Mouse (Mus musculus): ENCODE results near the gene Hspa8. TPM values are rescaled to one million over a fixed set of nuclear protein-coding genes. Genes with fewer than 3 reads are reported as not detected.
"Not testable (repeated sequence)": the region's sequence is repeated elsewhere in the genome, so short reads cannot be mapped to it uniquely, and the experiment has no call there.

The Hspa8 gene
- polyA plus RNA-seq, 1 experiment from 2014 or later = 3,030 TPM

GRCm38 (mm10) chr9:40773142-40773541, 27.6 kb upstream of the Hspa8 start:
- 81% methylated on average over 6 of the region's 6 CpGs for WGBS
- not testable (repeated sequence) for ATAC-seq; H3K27me3 ChIP-seq; H3K9me3 ChIP-seq (replicated peaks); H3K9ac ChIP-seq; H3K4me1 ChIP-seq; H3K4me2 ChIP-seq; H3K27ac ChIP-seq; H3K4me3 ChIP-seq
- peaks cover 16% of the 10 kb centered on the region for H3K36me3 ChIP-seq (ENCODE audit: poor library complexity, severe bottlenecking)

GRCm38 (mm10) chr9:40773869-40774268, 26.9 kb upstream of the Hspa8 start:
- 92% methylated on average over 4 of the region's 4 CpGs for WGBS
- no peak overlapping the region for H3K4me3 ChIP-seq
- peaks cover 16% of the 10 kb centered on the region for H3K36me3 ChIP-seq (ENCODE audit: poor library complexity, severe bottlenecking)
- no peak overlapping the region for H3K27ac ChIP-seq
- no peak for ATAC-seq
- H3K4me2 ChIP-seq = no peak overlapping the region
- H3K9ac ChIP-seq = no peak overlapping the region
- no peaks in the 10 kb centered on the region for H3K27me3 ChIP-seq
- no peaks in the 10 kb centered on the region for H3K9me3 ChIP-seq (replicated peaks)
- no peaks in the 10 kb centered on the region for H3K4me1 ChIP-seq

GRCm38 (mm10) chr9:40776044-40776443, 24.7 kb upstream of the Hspa8 start:
- no peak for ATAC-seq
- Histone ChIP-seq H3K27ac (no peak overlapping the region), H3K4me3 (no peak overlapping the region), H3K4me1 (no peaks in the 10 kb centered on the region), H3K36me3 (ENCODE audit: poor library complexity, severe bottlenecking) (peaks cover 16% of the 10 kb centered on the region), H3K4me2 (no peak overlapping the region), H3K9me3 (replicated peaks) (no peaks in the 10 kb centered on the region), H3K27me3 (no peaks in the 10 kb centered on the region), H3K9ac (no peak overlapping the region)
- 57% methylated on average over 1 of the region's 1 CpGs for WGBS

GRCm38 (mm10) chr9:40776459-40777248, 24.1 kb upstream of the Hspa8 start:
- H3K27ac ChIP-seq = no peak overlapping the region
- peaks cover 16% of the 10 kb centered on the region for H3K36me3 ChIP-seq (ENCODE audit: poor library complexity, severe bottlenecking)
- ATAC-seq = no peak
- no peaks in the 10 kb centered on the region for H3K4me1 ChIP-seq
- H3K9ac ChIP-seq = no peak overlapping the region
- H3K4me3 ChIP-seq = no peak overlapping the region
- no peaks in the 10 kb centered on the region for H3K27me3 ChIP-seq
- WGBS = 81% methylated on average over 11 of the region's 11 CpGs
- H3K4me2 ChIP-seq = no peak overlapping the region
- no peaks in the 10 kb centered on the region for H3K9me3 ChIP-seq (replicated peaks)

- H3K9me3 ChIP-seq (replicated peaks) = no peaks in the 10 kb centered on the region
- peaks cover 4% of the 10 kb centered on the region for H3K27me3 ChIP-seq
- WGBS = 66% methylated on average over 3 of the region's 3 CpGs
- H3K9ac ChIP-seq = no peak overlapping the region
- H3K36me3 ChIP-seq (ENCODE audit: poor library complexity, severe bottlenecking) = peaks cover 7% of the 10 kb centered on the region; the same call in 1 of the 2 replicates
- ATAC-seq = no peak
- no peak overlapping the region for H3K27ac ChIP-seq
- H3K4me2 ChIP-seq = no peak overlapping the region
- H3K4me3 ChIP-seq = no peak overlapping the region
- H3K4me1 ChIP-seq = peaks cover 13% of the 10 kb centered on the region
Observed at GRCm38 (mm10) chr9:40780111-40780510, 20.7 kb upstream of the Hspa8 start.

GRCm38 (mm10) chr9:40780892-40781725, 19.7 kb upstream of the Hspa8 start:
- Histone ChIP-seq H3K9me3 (replicated peaks) (no peaks in the 10 kb centered on the region), H3K4me2 (no peak overlapping the region), H3K9ac (no peak overlapping the region), H3K4me3 (no peak overlapping the region), H3K4me1 (peaks cover 19% of the 10 kb centered on the region), H3K27me3 (peaks cover 4% of the 10 kb centered on the region), H3K36me3 (ENCODE audit: poor library complexity, severe bottlenecking) (0 out of 2 replicates have a peak, but pooled peaks cover 7% of the 10 kb centered on the region), H3K27ac (no peak overlapping the region)
- no peak for ATAC-seq
- 77% methylated on average over 11 of the region's 11 CpGs for WGBS

GRCm38 (mm10) chr9:40781726-40782581, 18.8 kb upstream of the Hspa8 start:
- Histone ChIP-seq H3K9me3 (replicated peaks) (no peaks in the 10 kb centered on the region), H3K4me1 (peaks cover 19% of the 10 kb centered on the region), H3K27me3 (peaks cover 4% of the 10 kb centered on the region), H3K27ac (no peak overlapping the region), H3K36me3 (ENCODE audit: poor library complexity, severe bottlenecking) (0 out of 2 replicates have a peak, but pooled peaks cover 7% of the 10 kb centered on the region), H3K4me3 (no peak overlapping the region), H3K4me2 (peak overlapping the region; percentile 27), H3K9ac (no peak overlapping the region)
- no peak for ATAC-seq
- 35% methylated on average over 26 of the region's 26 CpGs for WGBS

- Histone ChIP-seq H3K27me3 (peaks cover 4% of the 10 kb centered on the region), H3K4me1 (peaks cover 19% of the 10 kb centered on the region), H3K9me3 (replicated peaks) (no peaks in the 10 kb centered on the region), H3K36me3 (ENCODE audit: poor library complexity, severe bottlenecking) (0 out of 2 replicates have a peak, but pooled peaks cover 7% of the 10 kb centered on the region), H3K4me3 (no peak overlapping the region), H3K9ac (peak overlapping the region; percentile 38; the same call in 1 of the 2 replicates), H3K27ac (0 out of 2 replicates have a peak overlapping the region, but pooled peaks have one; percentile 78), H3K4me2 (peak overlapping the region; percentile 26)
- ATAC-seq = peak; percentile 39
- 6% methylated on average over 13 of the region's 13 CpGs for WGBS
Observed at GRCm38 (mm10) chr9:40783641-40784373, 17.0 kb upstream of the Hspa8 start.

GRCm38 (mm10) chr9:40784374-40784967, 16.3 kb upstream of the Hspa8 start:
- 4% methylated on average over 9 of the region's 9 CpGs for WGBS
- no peaks in the 10 kb centered on the region for H3K9me3 ChIP-seq (replicated peaks)
- H3K27me3 ChIP-seq = peaks cover 4% of the 10 kb centered on the region
- peak; percentile 77; the same call in 1 of the 2 replicates for ATAC-seq
- peak overlapping the region; percentile 78 for H3K27ac ChIP-seq
- H3K36me3 ChIP-seq (ENCODE audit: poor library complexity, severe bottlenecking) = 0 out of 2 replicates have a peak, but pooled peaks cover 7% of the 10 kb centered on the region
- no peak overlapping the region for H3K4me3 ChIP-seq
- peak overlapping the region; percentile 26 for H3K4me2 ChIP-seq
- H3K9ac ChIP-seq = peak overlapping the region; percentile 38; the same call in 1 of the 2 replicates
- peaks cover 19% of the 10 kb centered on the region for H3K4me1 ChIP-seq

GRCm38 (mm10) chr9:40785452-40785851, 15.3 kb upstream of the Hspa8 start:
- H3K9me3 ChIP-seq (replicated peaks) = no peaks in the 10 kb centered on the region
- 48% methylated on average over 6 of the region's 6 CpGs for WGBS
- H3K27me3 ChIP-seq = peaks cover 4% of the 10 kb centered on the region
- no peak overlapping the region for H3K4me2 ChIP-seq
- no peak for ATAC-seq
- peak overlapping the region; percentile 57; the same call in 1 of the 2 replicates for H3K27ac ChIP-seq
- no peak overlapping the region for H3K9ac ChIP-seq
- peaks cover 19% of the 10 kb centered on the region for H3K4me1 ChIP-seq
- H3K36me3 ChIP-seq (ENCODE audit: poor library complexity, severe bottlenecking) = 0 out of 2 replicates have a peak, but pooled peaks cover 7% of the 10 kb centered on the region
- no peak overlapping the region for H3K4me3 ChIP-seq

Measured in forebrain, embryonic 13.5 days (tissue).